Mouse (Mus musculus) megakaryocyte, adult 5-6 weeks (primary cell): ENCODE results near the gene Car2. TPM values are rescaled to one million over a fixed set of nuclear protein-coding genes. Genes with fewer than 3 reads are reported as not detected.

Experiments used
- ATAC-seq: 2 replicates; pipeline ENCODE4 v1.8.0; 2016; ENCODE audit warnings: mild to moderate bottlenecking, inconsistent platforms; ENCODE audit not compliant: poor library complexity, severe bottlenecking
- total RNA-seq, 2 experiments: library from RNA; stranded (forward) in 1 of 2; stranded (reverse) in 1 of 2; fragments of 153-499, 151-499 nt in 1 of 2; fragments of 221-1000, 200-1000 nt in 1 of 2; gene quantifications; 2 replicates each; pipeline versions ENCODE4 v1.2.3 to v1.2.4; 2015 to 2017

The Car2 gene
- total RNA-seq, 2 experiments from 2014 or later: 25.5 to 31.5 TPM

DNA sequence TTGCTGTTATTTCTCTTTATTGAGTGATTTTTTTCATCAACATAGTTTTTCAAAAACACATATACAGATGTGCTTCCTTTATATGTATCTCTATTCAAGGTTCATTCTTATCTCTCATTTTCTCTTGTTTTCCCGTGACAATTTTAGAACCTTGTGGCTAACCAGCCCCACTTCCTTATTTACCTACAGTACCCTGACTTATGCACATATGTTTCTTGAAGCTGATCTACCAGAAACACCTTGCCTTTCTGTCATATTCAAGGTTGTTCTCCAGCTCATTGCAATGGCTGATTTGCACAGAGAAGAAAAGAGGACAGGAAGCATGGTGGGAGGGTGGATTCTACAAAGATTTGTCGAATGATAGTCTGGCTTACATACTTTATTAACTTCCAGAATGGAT is 29.3 kb downstream of the Car2 start:
- no peak for ATAC-seq

DNA sequence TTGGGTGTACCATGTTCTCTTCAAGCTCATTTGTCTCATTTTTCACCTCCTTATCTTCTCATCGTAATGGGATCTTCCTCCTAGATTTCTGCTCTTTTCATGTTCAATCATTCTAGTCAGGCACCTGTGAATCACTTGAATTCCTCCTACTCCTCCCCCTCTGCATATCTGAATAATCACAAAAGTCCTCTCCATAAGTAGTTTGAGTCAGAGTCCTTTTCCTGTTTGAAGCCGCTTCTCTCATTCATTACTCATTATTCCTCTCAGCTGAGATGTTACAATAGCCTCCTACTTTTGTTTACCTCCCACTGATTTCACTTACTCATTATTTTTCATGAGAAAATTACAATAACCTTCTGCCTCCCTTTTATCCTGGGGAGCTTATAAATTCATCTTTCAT is 31.2 kb downstream of the Car2 start:
- no peak for ATAC-seq

DNA sequence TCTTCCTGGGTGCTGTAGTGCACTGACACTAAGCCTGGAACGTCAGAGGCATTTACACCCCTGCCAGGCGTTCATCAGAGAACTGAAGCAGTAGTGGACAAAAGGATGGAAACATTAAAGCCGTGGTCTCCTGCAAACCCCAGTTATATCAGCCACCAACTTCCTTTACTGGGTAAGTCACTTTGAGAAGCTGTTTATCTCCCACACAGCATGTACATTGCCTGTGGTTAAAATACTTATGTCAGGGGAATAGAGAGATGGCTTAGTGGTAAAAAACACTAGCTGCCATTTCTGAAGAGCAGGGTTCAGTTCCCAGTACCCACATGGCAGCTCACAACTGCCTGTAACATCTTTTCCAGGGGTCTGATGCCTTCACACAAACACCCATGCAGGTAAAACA is 58.6 kb downstream of the Car2 start:
- ATAC-seq: no peak

DNA sequence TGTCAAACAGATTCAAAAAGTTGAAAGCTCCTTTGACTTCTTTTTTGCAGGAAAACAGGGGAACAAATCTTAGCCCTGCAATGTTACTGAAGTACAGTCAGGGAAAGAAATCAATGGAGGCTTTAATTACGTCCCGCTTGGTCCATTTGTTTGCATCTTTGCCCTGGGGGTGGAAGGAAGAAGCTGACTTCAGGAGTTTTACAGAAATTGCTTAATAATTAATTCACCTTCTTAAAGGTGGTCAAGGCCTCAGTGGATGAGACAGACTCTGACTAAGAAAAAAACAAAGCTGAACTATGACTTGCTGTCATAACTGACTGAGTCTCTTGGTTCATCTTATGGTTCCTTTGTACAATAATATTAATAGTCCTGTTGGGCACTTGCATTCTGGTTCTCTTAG is 59.6 kb downstream of the Car2 start:
- no peak for ATAC-seq

DNA sequence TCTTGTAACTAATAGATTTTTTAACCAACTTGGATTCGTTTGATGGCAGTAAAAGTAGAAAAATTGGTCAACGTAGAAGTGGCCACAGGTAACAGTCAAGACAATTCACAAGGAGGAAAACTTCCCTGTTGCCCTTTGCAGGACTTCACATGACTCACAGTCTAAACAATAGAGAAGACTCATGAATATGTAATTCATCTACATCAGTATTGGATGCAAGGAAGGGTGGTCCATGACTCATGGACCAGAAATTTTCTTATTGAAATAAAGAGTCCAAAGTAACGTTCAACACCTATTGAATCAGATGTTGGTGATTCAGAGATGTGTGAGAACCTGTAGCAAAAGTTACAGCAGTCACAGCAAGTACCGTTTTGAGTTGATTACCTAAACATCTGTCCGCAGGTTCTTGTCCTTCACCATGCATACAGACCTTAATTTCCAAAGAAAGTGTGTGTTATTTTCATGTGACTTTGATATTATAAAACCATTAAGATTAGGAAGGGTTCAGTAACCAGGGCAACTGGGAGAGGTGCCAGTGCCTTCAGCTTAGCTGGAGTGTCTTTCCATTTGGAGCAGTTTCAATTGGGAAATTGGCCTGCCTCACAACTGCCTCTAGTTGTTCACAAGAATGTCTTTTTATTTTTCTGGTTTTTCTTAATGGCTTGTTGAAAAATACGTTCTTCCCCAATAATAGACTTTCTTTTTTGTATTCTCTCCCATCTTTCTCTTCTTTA is 62.2 kb downstream of the Car2 start:
- ATAC-seq: no peak

DNA sequence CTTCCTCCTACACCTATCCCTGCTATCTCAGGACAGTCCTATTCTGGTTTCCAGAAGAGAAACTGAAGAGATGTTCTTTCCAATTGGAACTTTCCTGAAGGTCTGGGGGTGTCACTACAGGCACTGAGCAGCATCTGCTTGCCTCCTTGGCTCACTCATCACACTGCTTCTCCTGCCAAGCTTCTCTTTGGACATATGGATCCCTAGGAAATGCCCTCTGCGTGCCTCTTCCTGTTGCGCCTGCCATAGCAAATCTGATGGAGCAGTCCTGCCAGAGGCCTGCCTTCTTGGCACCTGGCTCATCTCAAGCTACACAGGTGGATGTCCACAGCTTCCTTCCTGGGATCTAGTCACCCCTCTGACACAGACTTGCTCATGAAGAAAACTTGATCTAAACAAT is 64.0 kb downstream of the Car2 start:
- ATAC-seq: no peak

Other genes starting within 250 kb of the Car2 start
- 5.0 and 6.4 TPM in 2 replicates for gene Car13, start 244.5 kb upstream of the Car2 start, total RNA-seq (2015)
- gene Car13, start 244.5 kb upstream of the Car2 start, total RNA-seq (2017): 1.1 and 3.2 TPM in 2 replicates
- 41.5 and 80.5 TPM in 2 replicates for gene Car1, start 77.9 kb upstream of the Car2 start, total RNA-seq (2015)
- gene Car1, start 77.9 kb upstream of the Car2 start, total RNA-seq (2017): 14.1 and 31.5 TPM in 2 replicates
- 0.64 TPM in 1 of 2 replicates, not detected in the other for gene Car3, start 22.8 kb upstream of the Car2 start, total RNA-seq (2015)
- gene Car3, start 22.8 kb upstream of the Car2 start, total RNA-seq (2017): 0.07 TPM in 1 of 2 replicates, not detected in the other